Mouse (Mus musculus): ENCODE data around the gene Reps1. TPM values are rescaled to one million over a fixed set of nuclear protein-coding genes. Genes with fewer than 3 reads are reported as not detected.

Reps1 gene
- total and polyA plus RNA-seq, 3 experiments, result 37.6 to 124 (median 45.8) TPM

- Histone ChIP-seq H3K27me3 (ENCODE audit: insufficient read depth, low read length) (no peaks in the 10 kb centered on the region; the same call in 1 of the 2 replicates), H3K9me3 (replicated peaks) (no peaks in the 10 kb centered on the region), H3K4me1 (ENCODE audit: insufficient read depth, low read depth, low read length) (no peaks in the 10 kb centered on the region), H3K4me3 (ENCODE audit: low read depth, low read length) (no peak overlapping the region), H3K36me3 (replicated peaks) (no peaks in the 10 kb centered on the region)
- TF ChIP-seq POLR2AphosphoS5 (IDR thresholded peaks at IDR 0.05; ENCODE audit: insufficient replicate concordance, low read depth, low read length) (no peak), GATA1 (IDR thresholded peaks at IDR 0.05; ENCODE audit: borderline replicate concordance, low read length) (no peak), CTCF (IDR thresholded peaks at IDR 0.05; ENCODE audit: low read depth, low read length) (no peak), TAL1 (conservative IDR thresholded peaks at IDR 0.05; ENCODE audit: low read depth, low read length) (no peak), GATA2 (IDR thresholded peaks at IDR 0.05; ENCODE audit: borderline replicate concordance, low read depth, low read length) (no peak)
- DNase-seq (ENCODE audit: low spot score) (no peak), ATAC-seq (ENCODE audit: extremely low read depth, insufficient number of reproducible peaks, low FRiP score, poor library complexity, severe bottlenecking) (no peak)
Measured at GRCm38 (mm10) chr10:18139615-18140014, 84.0 kb downstream of the Reps1 start.

GRCm38 (mm10) chr10:18141389-18141788 lies 85.7 kb downstream of the Reps1 start:
- Histone ChIP-seq H3K4me1 (ENCODE audit: insufficient read depth, low read depth, low read length) (no peaks in the 10 kb centered on the region), H3K4me3 (ENCODE audit: low read depth, low read length) (no peak overlapping the region), H3K27me3 (ENCODE audit: insufficient read depth, low read length) (no peaks in the 10 kb centered on the region; the same call in 1 of the 2 replicates), H3K36me3 (replicated peaks) (no peaks in the 10 kb centered on the region), H3K9me3 (replicated peaks) (no peaks in the 10 kb centered on the region)
- no peak for TF ChIP-seq GATA2 (IDR thresholded peaks at IDR 0.05; ENCODE audit: borderline replicate concordance, low read depth, low read length)
- no peak for TF ChIP-seq GATA1 (IDR thresholded peaks at IDR 0.05; ENCODE audit: borderline replicate concordance, low read length)
- TF ChIP-seq CTCF (IDR thresholded peaks at IDR 0.05; ENCODE audit: low read depth, low read length), result no peak
- no peak for TF ChIP-seq POLR2AphosphoS5 (IDR thresholded peaks at IDR 0.05; ENCODE audit: insufficient replicate concordance, low read depth, low read length)
- TF ChIP-seq TAL1 (conservative IDR thresholded peaks at IDR 0.05; ENCODE audit: low read depth, low read length), result no peak
- DNase-seq (ENCODE audit: low spot score) (no peak), ATAC-seq (ENCODE audit: extremely low read depth, insufficient number of reproducible peaks, low FRiP score, poor library complexity, severe bottlenecking) (no peak)

GRCm38 (mm10) chr10:18142231-18142630 lies 86.6 kb downstream of the Reps1 start:
- Histone ChIP-seq H3K4me1 (ENCODE audit: insufficient read depth, low read depth, low read length) (no peaks in the 10 kb centered on the region), H3K9me3 (replicated peaks) (no peaks in the 10 kb centered on the region), H3K4me3 (ENCODE audit: low read depth, low read length) (no peak overlapping the region), H3K36me3 (replicated peaks) (no peaks in the 10 kb centered on the region), H3K27me3 (ENCODE audit: insufficient read depth, low read length) (no peaks in the 10 kb centered on the region; the same call in 1 of the 2 replicates)
- TF ChIP-seq TAL1 (conservative IDR thresholded peaks at IDR 0.05; ENCODE audit: low read depth, low read length) (no peak), GATA2 (IDR thresholded peaks at IDR 0.05; ENCODE audit: borderline replicate concordance, low read depth, low read length) (no peak), CTCF (IDR thresholded peaks at IDR 0.05; ENCODE audit: low read depth, low read length) (no peak)
- no peak for DNase-seq (ENCODE audit: low spot score)
- no peak for ATAC-seq (ENCODE audit: extremely low read depth, insufficient number of reproducible peaks, low FRiP score, poor library complexity, severe bottlenecking)

GRCm38 (mm10) chr10:18147224-18147623 lies 91.6 kb downstream of the Reps1 start:
- no peak for TF ChIP-seq GATA2 (IDR thresholded peaks at IDR 0.05; ENCODE audit: borderline replicate concordance, low read depth, low read length)
- no peak for TF ChIP-seq GATA1 (IDR thresholded peaks at IDR 0.05; ENCODE audit: borderline replicate concordance, low read length)
- TF ChIP-seq TAL1 (conservative IDR thresholded peaks at IDR 0.05; ENCODE audit: low read depth, low read length), result no peak
- TF ChIP-seq CTCF (IDR thresholded peaks at IDR 0.05; ENCODE audit: low read depth, low read length), result no peak
- no peak for TF ChIP-seq POLR2AphosphoS5 (IDR thresholded peaks at IDR 0.05; ENCODE audit: insufficient replicate concordance, low read depth, low read length)
- Histone ChIP-seq H3K9me3 (replicated peaks) (no peaks in the 10 kb centered on the region), H3K4me1 (ENCODE audit: insufficient read depth, low read depth, low read length) (no peaks in the 10 kb centered on the region), H3K4me3 (ENCODE audit: low read depth, low read length) (no peak overlapping the region), H3K36me3 (replicated peaks) (no peaks in the 10 kb centered on the region), H3K27me3 (ENCODE audit: insufficient read depth, low read length) (no peaks in the 10 kb centered on the region)
- DNase-seq (ENCODE audit: low spot score) (no peak), ATAC-seq (ENCODE audit: extremely low read depth, insufficient number of reproducible peaks, low FRiP score, poor library complexity, severe bottlenecking) (no peak)

- DNase-seq (ENCODE audit: low spot score) (no peak), ATAC-seq (ENCODE audit: extremely low read depth, insufficient number of reproducible peaks, low FRiP score, poor library complexity, severe bottlenecking) (no peak)
Measured at GRCm38 (mm10) chr10:18162435-18162971, 106.8 kb downstream of the Reps1 start.

More at GRCm38 (mm10) chr10:18162435-18162971, 106.8 kb downstream of the Reps1 start:
- no peaks in the 10 kb centered on the region for H3K36me3 ChIP-seq (replicated peaks)
- H3K9me3 ChIP-seq (replicated peaks), result no peaks in the 10 kb centered on the region
- no peak overlapping the region for H3K4me3 ChIP-seq (ENCODE audit: low read depth, low read length)
- TF ChIP-seq CTCF (IDR thresholded peaks at IDR 0.05; ENCODE audit: low read depth, low read length) (no peak), GATA2 (IDR thresholded peaks at IDR 0.05; ENCODE audit: borderline replicate concordance, low read depth, low read length) (no peak), POLR2AphosphoS5 (IDR thresholded peaks at IDR 0.05; ENCODE audit: insufficient replicate concordance, low read depth, low read length) (no peak), GATA1 (IDR thresholded peaks at IDR 0.05; ENCODE audit: borderline replicate concordance, low read length) (no peak), TAL1 (conservative IDR thresholded peaks at IDR 0.05; ENCODE audit: low read depth, low read length) (no peak)
- no peaks in the 10 kb centered on the region for H3K4me1 ChIP-seq (ENCODE audit: insufficient read depth, low read depth, low read length)
- peaks cover 4% of the 10 kb centered on the region; the same call in 1 of the 2 replicates for H3K27me3 ChIP-seq (ENCODE audit: insufficient read depth, low read length)

Other genes with a start within 250 kb of the Reps1 start
- 27.0 and 27.5 TPM in 2 replicates for gene Heca, start 107.8 kb upstream of the Reps1 start, total RNA-seq (2014; fragmentation: Nextera tagmentation)
- 34.2 and 37.6 TPM in 2 replicates for gene Heca, start 107.8 kb upstream of the Reps1 start, total RNA-seq (2017)
- gene Heca, start 107.8 kb upstream of the Reps1 start, polyA plus RNA-seq (2012), result 7.7 and 8.6 TPM in 2 replicates
- gene Abracl, start 32.6 kb upstream of the Reps1 start, total RNA-seq (2014; fragmentation: Nextera tagmentation), result 40.1 and 55.2 TPM in 2 replicates
- gene Abracl, start 32.6 kb upstream of the Reps1 start, total RNA-seq (2017), result 275 and 289 TPM in 2 replicates
- 19.8 and 20.1 TPM in 2 replicates for gene Abracl, start 32.6 kb upstream of the Reps1 start, polyA plus RNA-seq (2012)
- gene Ect2l, start 155.0 kb downstream of the Reps1 start, total RNA-seq (2014; fragmentation: Nextera tagmentation), result not detected in 2 replicates
- gene Ect2l, start 155.0 kb downstream of the Reps1 start, total RNA-seq (2017), result 0.22 TPM in 1 of 2 replicates, not detected in the other
- not detected in 2 replicates for gene Ect2l, start 155.0 kb downstream of the Reps1 start, polyA plus RNA-seq (2012)
- 8.8 and 22.3 TPM in 2 replicates for gene Ccdc28a, start 179.1 kb downstream of the Reps1 start, total RNA-seq (2014; fragmentation: Nextera tagmentation)
- gene Ccdc28a, start 179.1 kb downstream of the Reps1 start, total RNA-seq (2017), result 18.6 and 20.0 TPM in 2 replicates
- 0.81 and 1.0 TPM in 2 replicates for gene Ccdc28a, start 179.1 kb downstream of the Reps1 start, polyA plus RNA-seq (2012)